Mouse (Mus musculus) neural tube, embryonic 15.5 days (tissue): ENCODE measurements at regions not wholly inside any gene's neighbourhood (a gene's known extent, or its start where the extent isn't known, plus 50 kb on each side); places are given as distances from the start of the nearest gene placed in this dataset.

Source experiments
- ATAC-seq: fragments of 200-750 bp; cut with Nextera tagmentation; 2 replicates; pipeline ENCODE4 v1.8.0; 2017; ENCODE audit warnings: mild to moderate bottlenecking, moderate TSS enrichment, moderate library complexity; ENCODE audit not compliant: low FRiP score
- H3K27ac ChIP-seq: fragments of 300-500 bp; sonication (generic); replicated peaks from 2 replicates; pipeline ENCODE4 v1.5.1; 2015; ENCODE audit warnings: mild to moderate bottlenecking, inconsistent platforms
- H3K27me3 ChIP-seq: fragments of 300-500 bp; sonication (generic); replicated peaks from 2 replicates; pipeline ENCODE4 v1.6.1; 2015; ENCODE audit warnings: inconsistent platforms
- H3K36me3 ChIP-seq: fragments of 300-500 bp; sonication (generic); 2 replicates; pipeline ENCODE4 v1.6.1; 2015; ENCODE audit warnings: inconsistent platforms
- H3K4me1 ChIP-seq: fragments of 300-500 bp; sonication (generic); 2 replicates; pipeline ENCODE4 v1.6.1; 2015; ENCODE audit warnings: inconsistent platforms
- H3K4me2 ChIP-seq: fragments of 300-500 bp; sonication (generic); 2 replicates; pipeline ENCODE4 v1.6.1; 2015; ENCODE audit warnings: inconsistent platforms, mild to moderate bottlenecking, moderate library complexity
- H3K4me3 ChIP-seq: fragments of 300-500 bp; sonication (generic); replicated peaks from 2 replicates; pipeline ENCODE4 v1.5.1; 2015; ENCODE audit warnings: mild to moderate bottlenecking, inconsistent platforms
- H3K9ac ChIP-seq: fragments of 300-500 bp; sonication (generic); replicated peaks from 2 replicates; pipeline ENCODE4 v1.6.1; 2015; ENCODE audit warnings: mild to moderate bottlenecking, inconsistent platforms
- H3K9me3 ChIP-seq: fragments of 300-500 bp; sonication (generic); replicated peaks from 2 replicates; pipeline ENCODE4 v1.6.1; 2016; ENCODE audit warnings: inconsistent platforms
- WGBS: fragments of 180-500 bp; shearing (Covaris S2); methylation state at CpG from one replicate; pipeline ENCODE4 v1.1.7; 2015; ENCODE audit warnings: mixed read lengths; 5-methylcytosine and 5-hydroxymethylcytosine counted together

DNA sequence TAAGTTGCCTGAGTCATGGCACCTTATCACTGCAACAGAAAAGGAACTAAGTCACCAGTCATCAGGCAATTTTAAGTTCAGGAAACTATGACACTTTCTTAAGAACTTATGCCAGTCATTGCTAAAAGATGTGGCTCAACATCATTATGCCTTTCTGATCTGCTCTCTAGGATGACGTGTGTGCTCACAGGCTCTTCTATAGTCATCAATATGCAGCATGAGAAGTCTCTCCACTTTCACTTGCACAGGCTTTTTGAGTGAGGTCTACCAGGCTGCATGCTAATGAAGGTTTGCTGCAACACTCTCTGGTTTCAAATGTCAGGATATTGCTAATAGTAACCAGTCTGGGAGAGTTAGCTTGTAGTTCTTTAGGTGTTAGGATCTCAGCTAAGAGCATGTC lies 530.5 kb upstream of the Alcam start:
- no peak overlapping the region for H3K4me2 ChIP-seq

DNA sequence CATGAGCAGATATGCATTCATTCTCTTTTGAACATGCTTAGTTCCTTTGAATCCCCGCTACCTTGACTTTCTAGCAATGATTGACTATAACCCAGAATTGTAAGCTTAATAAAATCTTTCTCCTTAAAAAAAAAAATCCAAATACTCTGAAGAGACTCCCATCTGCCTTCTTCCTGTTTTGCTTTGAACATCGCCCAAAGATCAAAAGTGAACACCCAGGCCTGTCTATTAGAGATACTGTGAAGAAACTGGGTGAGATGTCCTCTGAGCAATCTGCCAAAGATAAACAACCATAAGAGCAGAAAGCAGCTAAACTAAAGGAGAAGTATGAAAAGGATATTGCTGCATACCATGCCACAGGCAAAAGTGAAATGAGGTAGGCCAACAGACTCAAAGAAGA lies 527.1 kb upstream of the Alcam start:
- Histone ChIP-seq H3K27ac (no peak overlapping the region), H3K9ac (no peak overlapping the region), H3K4me1 (no peaks in the 10 kb centered on the region), H3K4me2 (no peak overlapping the region), H3K4me3 (no peak overlapping the region), H3K27me3 (no peaks in the 10 kb centered on the region), H3K36me3 (no peaks in the 10 kb centered on the region), H3K9me3 (no peaks in the 10 kb centered on the region)
- no peak for ATAC-seq
- 95% methylated on average over 2 of the region's 2 CpGs for WGBS

More for the DNA sequence above, 530.5 kb upstream of the Alcam start:
- ATAC-seq, result no peak
- no peaks in the 10 kb centered on the region for H3K9me3 ChIP-seq
- no peaks in the 10 kb centered on the region for H3K4me1 ChIP-seq
- 48% methylated on average over 1 of the region's 1 CpGs for WGBS
- H3K9ac ChIP-seq, result no peak overlapping the region
- H3K27me3 ChIP-seq, result no peaks in the 10 kb centered on the region
- no peak overlapping the region for H3K4me3 ChIP-seq
- no peak overlapping the region for H3K27ac ChIP-seq
- H3K36me3 ChIP-seq, result no peaks in the 10 kb centered on the region

DNA sequence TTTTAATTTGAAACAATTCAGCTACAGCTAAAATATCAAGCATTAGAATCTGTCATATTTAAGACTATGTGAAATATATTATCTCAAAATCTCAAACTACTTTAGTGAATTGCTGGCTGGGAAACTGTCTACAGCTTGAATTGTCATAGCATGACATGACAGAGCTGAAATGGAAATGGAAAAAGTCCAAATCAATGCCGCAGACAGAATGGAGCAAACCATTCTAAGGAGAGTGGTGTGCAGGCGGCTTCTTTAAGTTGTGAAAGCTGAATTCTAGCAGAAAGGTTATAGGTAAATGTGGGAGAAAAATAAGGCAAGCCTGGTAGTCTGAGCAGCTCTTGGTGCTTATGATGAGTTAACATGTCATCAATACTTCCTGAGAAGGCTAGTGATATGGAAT lies 518.9 kb upstream of the Alcam start:
- Histone ChIP-seq H3K4me3 (no peak overlapping the region), H3K9ac (no peak overlapping the region), H3K27ac (no peak overlapping the region), H3K4me1 (no peaks in the 10 kb centered on the region), H3K27me3 (no peaks in the 10 kb centered on the region), H3K36me3 (no peaks in the 10 kb centered on the region), H3K9me3 (no peaks in the 10 kb centered on the region), H3K4me2 (no peak overlapping the region)
- WGBS, result 96% methylated on average over 2 of the region's 2 CpGs
- no peak for ATAC-seq

DNA sequence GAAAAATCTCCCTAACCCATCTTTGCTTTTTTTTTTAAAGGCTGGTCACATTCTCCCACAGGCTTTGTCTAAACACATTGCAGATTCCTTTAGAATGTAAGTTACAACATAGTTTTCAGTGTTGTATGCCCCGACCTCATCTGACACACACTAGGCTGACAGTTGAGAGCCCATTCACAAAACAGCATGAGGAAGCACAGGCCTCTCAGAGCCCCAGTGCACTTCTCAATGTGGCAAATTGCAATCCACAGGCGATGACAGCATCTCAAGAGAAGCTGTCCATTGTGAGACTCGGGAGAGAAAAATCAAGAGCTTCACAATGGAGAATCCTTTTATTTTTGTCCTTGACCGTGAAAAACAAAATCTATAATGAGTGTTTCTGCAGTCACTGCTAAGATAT lies 493.8 kb upstream of the Alcam start:
- Histone ChIP-seq H3K27me3 (no peaks in the 10 kb centered on the region), H3K4me3 (no peak overlapping the region), H3K36me3 (no peaks in the 10 kb centered on the region), H3K4me2 (no peak overlapping the region), H3K9me3 (no peaks in the 10 kb centered on the region), H3K4me1 (no peaks in the 10 kb centered on the region), H3K27ac (no peak overlapping the region), H3K9ac (no peak overlapping the region)
- WGBS, result 73% methylated on average over 4 of the region's 4 CpGs
- no peak for ATAC-seq

DNA sequence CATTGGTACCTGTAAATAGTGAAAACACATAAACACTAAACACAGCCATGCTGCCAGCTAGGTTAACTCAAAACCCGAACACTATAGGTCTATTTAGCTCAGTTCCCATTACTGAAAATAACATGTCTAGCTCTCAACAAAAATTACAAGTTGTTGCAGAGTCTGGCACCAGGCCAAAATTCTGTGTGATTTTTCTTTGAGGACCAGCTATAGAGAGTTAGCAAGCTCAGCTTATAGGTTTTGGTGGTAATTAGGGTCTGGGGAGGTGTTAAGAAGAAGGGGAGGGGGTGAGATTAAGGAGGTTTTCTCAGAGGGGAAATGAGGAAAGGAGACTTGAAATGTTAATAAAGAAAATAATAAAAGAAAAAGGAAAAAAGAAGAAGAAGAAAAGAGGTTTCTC lies 480.9 kb upstream of the Alcam start:
- no peak for ATAC-seq
- H3K36me3 ChIP-seq, result no peaks in the 10 kb centered on the region
- WGBS, result 72% methylated on average over 1 of the region's 1 CpGs

DNA sequence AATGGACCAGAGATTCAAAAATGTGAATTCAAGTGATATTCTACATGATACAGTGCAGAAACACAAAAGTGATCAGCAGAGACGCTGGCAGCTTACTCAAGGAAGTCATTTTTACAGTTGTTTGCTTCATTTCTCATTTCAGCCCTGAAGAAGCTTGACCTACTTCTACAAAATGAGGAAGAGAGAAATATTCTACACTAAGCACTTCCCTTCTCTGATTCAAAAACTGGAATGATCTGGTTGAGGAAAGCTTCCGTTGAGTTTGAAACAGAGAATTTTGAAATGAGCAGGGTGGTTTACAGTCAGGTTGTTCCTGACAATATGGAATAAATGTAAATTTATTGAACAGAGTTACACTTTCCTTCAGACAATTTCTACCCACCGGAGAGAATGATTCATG lies 478.1 kb upstream of the Alcam start:
- no peak for ATAC-seq
- no peaks in the 10 kb centered on the region for H3K9me3 ChIP-seq
- no peak overlapping the region for H3K27ac ChIP-seq
- no peak overlapping the region for H3K4me2 ChIP-seq
- WGBS, result 85% methylated on average over 3 of the region's 3 CpGs
- H3K27me3 ChIP-seq, result no peaks in the 10 kb centered on the region
- no peaks in the 10 kb centered on the region for H3K36me3 ChIP-seq
- H3K4me1 ChIP-seq, result no peaks in the 10 kb centered on the region
- H3K4me3 ChIP-seq, result no peak overlapping the region
- no peak overlapping the region for H3K9ac ChIP-seq

More for the DNA sequence above, 480.9 kb upstream of the Alcam start:
- no peaks in the 10 kb centered on the region for H3K27me3 ChIP-seq
- no peaks in the 10 kb centered on the region for H3K4me1 ChIP-seq
- no peak overlapping the region for H3K27ac ChIP-seq
- H3K9ac ChIP-seq, result no peak overlapping the region
- H3K9me3 ChIP-seq, result no peaks in the 10 kb centered on the region
- no peak overlapping the region for H3K4me3 ChIP-seq
- no peak overlapping the region for H3K4me2 ChIP-seq

DNA sequence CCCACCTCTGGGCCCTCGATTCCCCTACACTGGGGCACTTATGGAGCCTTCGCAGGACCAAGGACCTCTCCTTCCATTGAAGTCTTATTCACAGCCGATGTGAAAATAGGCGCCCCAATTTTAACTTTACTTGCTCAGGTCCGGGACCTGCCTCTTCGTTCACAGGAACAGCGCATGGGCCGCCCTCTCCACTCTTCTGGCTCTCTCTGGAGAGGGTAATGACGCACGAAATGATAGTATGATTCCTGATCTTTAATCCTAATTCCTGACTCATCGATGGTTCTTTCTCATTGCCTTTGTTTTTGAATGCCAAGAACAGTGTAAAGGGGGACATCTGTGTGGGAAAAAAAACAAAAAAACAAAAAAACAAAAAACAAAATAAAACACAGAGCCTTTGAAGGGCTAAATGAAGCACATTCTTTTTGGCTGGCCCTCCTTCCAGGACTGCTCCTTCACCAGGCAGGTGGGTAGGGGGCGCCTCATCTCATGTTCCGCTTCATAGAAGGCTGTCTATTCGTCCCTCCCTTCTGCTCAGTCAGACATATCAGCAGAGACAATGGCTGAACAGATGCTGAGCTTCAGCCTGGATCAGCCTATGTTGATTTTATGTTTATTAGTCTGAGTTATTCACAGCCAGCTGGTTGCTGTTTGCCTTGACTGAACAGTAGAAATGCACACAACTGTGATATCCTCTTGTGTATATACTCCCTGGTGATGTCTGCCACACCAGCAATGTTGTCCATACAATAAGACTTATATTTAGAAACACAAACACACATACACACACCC lies 438.8 kb upstream of the Alcam start:
- ATAC-seq, result peak; percentile 73
- no peak overlapping the region for H3K4me2 ChIP-seq
- 57% methylated on average over 14 of the region's 14 CpGs for WGBS

DNA sequence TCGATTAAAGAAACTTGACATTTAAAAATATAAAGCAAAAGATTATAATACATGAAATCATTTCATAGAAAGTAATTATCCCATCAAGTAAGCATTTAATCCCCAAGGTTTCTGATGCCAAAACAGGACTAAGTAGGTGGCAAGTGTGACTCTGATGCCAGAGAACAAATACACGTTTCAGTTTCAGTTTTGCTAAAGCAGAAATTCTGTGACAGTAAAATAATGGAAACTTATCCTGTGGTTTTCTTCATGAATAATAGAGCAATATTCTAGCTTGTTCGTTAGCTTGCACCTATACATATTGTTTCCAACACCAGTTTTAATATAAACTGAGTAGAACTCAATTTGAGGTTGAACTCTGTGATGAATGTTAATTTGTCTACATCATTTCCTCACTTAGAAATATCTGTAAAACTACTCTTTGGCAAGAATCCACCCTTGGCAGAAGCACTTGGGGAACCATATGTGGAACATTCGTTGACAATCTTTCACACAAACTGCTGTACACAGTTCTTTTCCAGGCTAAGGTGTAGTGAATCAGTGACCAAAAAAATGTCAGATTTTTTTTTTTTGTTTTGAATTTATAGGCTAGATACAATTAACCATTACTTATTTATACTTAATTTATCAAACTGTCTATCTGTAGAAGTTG lies 425.7 kb upstream of the Alcam start:
- no peaks in the 10 kb centered on the region for H3K9me3 ChIP-seq
- ATAC-seq, result no peak
- 77% methylated on average over 4 of the region's 4 CpGs for WGBS
- no peak overlapping the region for H3K4me3 ChIP-seq
- H3K36me3 ChIP-seq, result no peaks in the 10 kb centered on the region
- H3K27ac ChIP-seq, result no peak overlapping the region
- no peaks in the 10 kb centered on the region for H3K27me3 ChIP-seq
- no peak overlapping the region for H3K9ac ChIP-seq
- H3K4me1 ChIP-seq, result no peaks in the 10 kb centered on the region
- no peak overlapping the region for H3K4me2 ChIP-seq

More for the DNA sequence above, 438.8 kb upstream of the Alcam start:
- no peak overlapping the region for H3K9ac ChIP-seq
- no peaks in the 10 kb centered on the region for H3K27me3 ChIP-seq
- H3K36me3 ChIP-seq, result no peaks in the 10 kb centered on the region
- no peaks in the 10 kb centered on the region for H3K4me1 ChIP-seq
- no peaks in the 10 kb centered on the region for H3K9me3 ChIP-seq
- no peak overlapping the region for H3K4me3 ChIP-seq
- H3K27ac ChIP-seq, result no peak overlapping the region

DNA sequence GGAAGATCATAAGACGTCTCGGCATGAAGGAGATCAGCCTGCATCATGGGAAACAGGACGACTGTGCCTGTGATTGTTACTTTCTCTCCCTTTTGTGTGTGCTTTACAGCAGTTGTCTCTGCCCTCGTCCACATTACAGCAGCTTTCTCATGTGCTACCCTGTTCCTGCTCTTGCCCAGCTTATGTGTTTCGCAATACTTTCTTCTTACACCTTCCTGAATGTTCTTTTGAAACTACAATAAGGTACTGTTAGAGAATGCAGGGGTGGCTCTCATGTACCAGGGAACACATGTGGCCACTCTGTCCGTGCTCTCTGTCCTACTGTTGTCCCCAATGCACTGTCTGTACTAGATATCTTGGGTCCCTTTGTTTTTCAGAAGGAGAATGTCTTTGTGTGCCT lies 414.0 kb upstream of the Alcam start:
- H3K4me3 ChIP-seq, result no peak overlapping the region
- WGBS, result 78% methylated on average over 6 of the region's 6 CpGs
- H3K36me3 ChIP-seq, result no peaks in the 10 kb centered on the region
- H3K9me3 ChIP-seq, result no peaks in the 10 kb centered on the region
- H3K4me1 ChIP-seq, result no peaks in the 10 kb centered on the region
- H3K27me3 ChIP-seq, result no peaks in the 10 kb centered on the region
- no peak for ATAC-seq
- no peak overlapping the region for H3K9ac ChIP-seq
- H3K27ac ChIP-seq, result no peak overlapping the region
- no peak overlapping the region for H3K4me2 ChIP-seq

DNA sequence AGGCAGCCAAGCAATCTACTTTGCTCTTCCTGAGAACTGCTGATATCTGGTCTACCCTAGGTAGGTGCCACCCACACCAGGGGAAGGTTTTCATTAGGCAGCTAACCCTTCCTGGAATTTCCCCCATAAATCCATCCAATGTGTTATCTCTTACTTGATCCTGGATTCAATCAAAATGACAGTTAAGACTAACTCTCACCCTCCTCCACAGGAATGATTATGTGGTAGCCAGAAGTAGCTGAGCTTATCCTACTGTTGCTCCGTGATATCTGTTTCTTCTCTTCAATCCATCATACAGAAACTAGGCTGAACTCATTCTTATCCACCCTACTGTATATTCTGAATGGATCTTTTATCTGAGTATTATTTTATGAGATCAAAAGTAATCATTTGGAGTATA lies 409.7 kb upstream of the Alcam start:
- Histone ChIP-seq H3K36me3 (no peaks in the 10 kb centered on the region), H3K27me3 (no peaks in the 10 kb centered on the region), H3K4me3 (no peak overlapping the region), H3K9me3 (no peaks in the 10 kb centered on the region), H3K4me2 (no peak overlapping the region), H3K9ac (no peak overlapping the region), H3K4me1 (no peaks in the 10 kb centered on the region), H3K27ac (no peak overlapping the region)
- no peak for ATAC-seq
- WGBS, result 83% methylated on average over 1 of the region's 1 CpGs

DNA sequence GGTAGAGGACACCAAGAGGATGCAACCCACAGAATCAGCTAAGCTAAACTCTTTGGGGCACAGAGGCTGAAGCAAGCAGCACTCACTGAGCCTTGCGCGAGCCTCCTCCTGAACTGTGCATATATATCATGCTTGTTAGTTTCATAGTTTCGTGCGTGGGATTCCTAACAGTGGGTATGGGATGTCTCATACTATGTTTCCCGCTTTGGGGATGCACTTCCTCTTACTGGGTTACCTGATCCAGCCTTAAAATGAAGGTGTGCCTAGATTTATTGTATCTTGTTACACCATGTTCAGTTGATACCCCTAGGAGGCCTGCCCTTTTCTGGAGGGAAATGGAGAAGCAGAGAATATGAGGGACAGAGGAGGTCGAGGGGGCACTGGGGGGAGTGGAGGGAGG lies 407.4 kb upstream of the Alcam start:
- no peaks in the 10 kb centered on the region for H3K9me3 ChIP-seq
- no peak overlapping the region for H3K27ac ChIP-seq
- no peak overlapping the region for H3K4me3 ChIP-seq
- ATAC-seq, result no peak
- H3K4me2 ChIP-seq, result no peak overlapping the region
- H3K9ac ChIP-seq, result no peak overlapping the region
- no peaks in the 10 kb centered on the region for H3K27me3 ChIP-seq
- no peaks in the 10 kb centered on the region for H3K36me3 ChIP-seq
- 56% methylated on average over 6 of the region's 6 CpGs for WGBS
- H3K4me1 ChIP-seq, result no peaks in the 10 kb centered on the region

DNA sequence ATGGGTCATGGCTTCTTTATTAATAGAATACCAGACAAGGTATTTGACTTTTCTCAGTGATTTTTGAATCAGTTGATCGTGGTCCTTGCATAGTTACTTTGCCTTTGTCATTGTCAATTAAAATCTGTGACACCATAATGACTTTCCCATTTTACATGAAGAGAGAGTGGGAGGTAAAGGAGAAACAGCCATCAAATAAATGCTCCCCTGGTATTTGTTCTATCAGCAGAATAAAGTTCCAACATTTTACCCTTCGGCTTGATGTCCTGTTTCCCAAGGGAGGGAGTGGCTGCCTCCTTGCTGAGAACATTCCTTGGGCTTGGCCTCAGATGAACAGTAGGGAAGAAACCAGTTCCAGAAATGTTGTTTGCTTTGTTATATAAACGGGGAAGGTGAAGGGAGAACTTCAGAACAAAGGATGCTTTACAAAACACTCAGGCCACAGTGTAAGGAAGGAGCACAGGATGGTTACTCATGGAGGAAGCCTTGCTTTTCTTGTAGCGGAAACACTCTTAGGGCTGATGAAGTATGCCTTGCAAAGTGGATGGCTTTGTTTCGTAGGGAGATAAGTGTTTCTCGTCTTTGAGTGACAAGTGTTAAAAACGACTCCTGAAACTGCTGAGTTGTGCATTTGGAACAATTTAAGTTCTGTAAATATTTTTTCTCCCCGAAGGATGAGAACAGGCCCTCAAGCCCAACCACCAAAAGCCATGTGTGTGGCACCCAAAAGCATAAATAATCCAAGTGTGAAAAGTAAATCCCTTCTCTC lies 404.8 kb upstream of the Alcam start:
- no peaks in the 10 kb centered on the region for H3K9me3 ChIP-seq
- no peaks in the 10 kb centered on the region for H3K36me3 ChIP-seq
- H3K4me2 ChIP-seq, result no peak overlapping the region
- H3K27me3 ChIP-seq, result no peaks in the 10 kb centered on the region
- no peak overlapping the region for H3K27ac ChIP-seq
- no peaks in the 10 kb centered on the region for H3K4me1 ChIP-seq
- ATAC-seq, result no peak
- 65% methylated on average over 8 of the region's 8 CpGs for WGBS
- no peak overlapping the region for H3K9ac ChIP-seq
- no peak overlapping the region for H3K4me3 ChIP-seq
